Mouse (Mus musculus) heart, embryonic 15.5 days (tissue): ENCODE measurements around the gene Klhl35. TPM values are rescaled to one million over a fixed set of nuclear protein-coding genes. Genes with fewer than 3 reads are reported as not detected.

Experiments
- ATAC-seq: fragments of 200-750 bp; cut with Nextera tagmentation; replicated peaks from 2 replicates; pipeline ENCODE4 v1.8.0; 2017; ENCODE audit warnings: low read depth, moderate TSS enrichment; ENCODE audit not compliant: insufficient number of reproducible peaks, insufficient read depth, low FRiP score
- H3K27ac ChIP-seq: fragments of 300-500 bp; sonication (generic); 2 replicates; pipeline ENCODE4 v1.5.1; 2015; ENCODE audit warnings: mild to moderate bottlenecking, inconsistent platforms
- H3K27me3 ChIP-seq: fragments of 300-500 bp; sonication (generic); 2 replicates; pipeline ENCODE4 v1.6.1; 2015; ENCODE audit warnings: inconsistent platforms
- H3K36me3 ChIP-seq: fragments of 300-500 bp; sonication (generic); 2 replicates; pipeline ENCODE4 v1.6.1; 2015; ENCODE audit warnings: mild to moderate bottlenecking, inconsistent platforms
- H3K4me1 ChIP-seq: fragments of 300-500 bp; sonication (generic); replicated peaks from 2 replicates; pipeline ENCODE4 v1.6.1; 2015; ENCODE audit warnings: inconsistent platforms
- H3K4me2 ChIP-seq: fragments of 300-500 bp; sonication (generic); 2 replicates; pipeline ENCODE4 v1.6.1; 2015; ENCODE audit warnings: inconsistent platforms, mild to moderate bottlenecking, moderate library complexity
- H3K4me3 ChIP-seq: fragments of 300-500 bp; sonication (generic); 2 replicates; pipeline ENCODE4 v1.5.1; 2015; ENCODE audit warnings: mild to moderate bottlenecking, inconsistent platforms
- H3K9ac ChIP-seq: fragments of 300-500 bp; sonication (generic); 2 replicates; pipeline ENCODE4 v1.6.1; 2015; ENCODE audit warnings: mild to moderate bottlenecking, inconsistent platforms
- H3K9me3 ChIP-seq: fragments of 300-500 bp; sonication (generic); replicated peaks from 2 replicates; pipeline ENCODE4 v1.6.1; 2016; ENCODE audit warnings: inconsistent platforms
- WGBS: fragments of 180-500 bp; shearing (Covaris S2); methylation state at CpG from one replicate; pipeline ENCODE4 v1.1.7; 2015; ENCODE audit warnings: mixed read lengths; 5-methylcytosine and 5-hydroxymethylcytosine counted together
- polyA plus RNA-seq: library from polyadenylated mRNA; unstranded; fragments of >200 nt; fragmentation: Nextera tagmentation; extraction: Ambion mirVana; gene quantifications from 2 replicates; pipeline ENCODE4 v1.2.1, GENCODE M21; 2015

Gene Klhl35
- polyA plus RNA-seq, 1 experiment from 2014 or later: 0.73 TPM

GRCm38 (mm10) chr7:99452859-99453258, 12.9 kb upstream of the Klhl35 start:
- peaks cover 9% of the 10 kb centered on the region for H3K4me1 ChIP-seq
- H3K9ac ChIP-seq: no peak overlapping the region
- no peak overlapping the region for H3K4me3 ChIP-seq
- H3K27me3 ChIP-seq: no peaks in the 10 kb centered on the region
- no peaks in the 10 kb centered on the region for H3K9me3 ChIP-seq
- 66% methylated on average over 7 of the region's 7 CpGs for WGBS
- no peak overlapping the region for H3K4me2 ChIP-seq
- H3K36me3 ChIP-seq: no peaks in the 10 kb centered on the region
- ATAC-seq: 0 out of 2 replicates have a peak, but pooled peaks have one; percentile 27
- no peak overlapping the region for H3K27ac ChIP-seq

- Histone ChIP-seq H3K4me1 (peaks cover 9% of the 10 kb centered on the region), H3K9me3 (no peaks in the 10 kb centered on the region), H3K36me3 (peaks cover 1% of the 10 kb centered on the region; the same call in 1 of the 2 replicates), H3K4me3 (no peak overlapping the region), H3K9ac (no peak overlapping the region), H3K27me3 (no peaks in the 10 kb centered on the region), H3K4me2 (no peak overlapping the region), H3K27ac (no peak overlapping the region)
- no peak for ATAC-seq
- 75% methylated on average over 4 of the region's 4 CpGs for WGBS
Measured at GRCm38 (mm10) chr7:99454044-99454443, 11.8 kb upstream of the Klhl35 start.

GRCm38 (mm10) chr7:99458849-99459248, 7.0 kb upstream of the Klhl35 start:
- H3K36me3 ChIP-seq: peaks cover 30% of the 10 kb centered on the region; the same call in 1 of the 2 replicates
- ATAC-seq: no peak
- H3K9me3 ChIP-seq: no peaks in the 10 kb centered on the region
- no peak overlapping the region for H3K4me3 ChIP-seq
- no peak overlapping the region for H3K27ac ChIP-seq
- 87% methylated on average over 8 of the region's 8 CpGs for WGBS
- no peaks in the 10 kb centered on the region for H3K4me1 ChIP-seq
- no peak overlapping the region for H3K4me2 ChIP-seq
- no peaks in the 10 kb centered on the region for H3K27me3 ChIP-seq
- no peak overlapping the region for H3K9ac ChIP-seq

- no peaks in the 10 kb centered on the region for H3K27me3 ChIP-seq
- no peak overlapping the region for H3K4me3 ChIP-seq
- H3K4me1 ChIP-seq: no peaks in the 10 kb centered on the region; the same call in 1 of the 2 replicates
- H3K4me2 ChIP-seq: no peak overlapping the region
- no peak overlapping the region for H3K9ac ChIP-seq
- peaks cover 30% of the 10 kb centered on the region; the same call in 1 of the 2 replicates for H3K36me3 ChIP-seq
- no peaks in the 10 kb centered on the region for H3K9me3 ChIP-seq
- H3K27ac ChIP-seq: no peak overlapping the region
- 85% methylated on average over 15 of the region's 15 CpGs for WGBS
- no peak for ATAC-seq
Measured at GRCm38 (mm10) chr7:99459888-99460652, 5.7 kb upstream of the Klhl35 start.

GRCm38 (mm10) chr7:99463120-99463519, 2.7 kb upstream of the Klhl35 start:
- H3K4me1 ChIP-seq: peaks cover 24% of the 10 kb centered on the region
- H3K9ac ChIP-seq: no peak overlapping the region
- no peaks in the 10 kb centered on the region for H3K9me3 ChIP-seq
- no peak overlapping the region for H3K4me3 ChIP-seq
- no peaks in the 10 kb centered on the region for H3K27me3 ChIP-seq
- H3K36me3 ChIP-seq: peaks cover 30% of the 10 kb centered on the region; the same call in 1 of the 2 replicates
- no peak for ATAC-seq
- no peak overlapping the region for H3K4me2 ChIP-seq
- 70% methylated on average over 2 of the region's 2 CpGs for WGBS
- H3K27ac ChIP-seq: no peak overlapping the region

GRCm38 (mm10) chr7:99467916-99468282, 2.1 kb downstream of the Klhl35 start:
- Histone ChIP-seq H3K4me3 (peak overlapping the region; percentile 55), H3K9ac (peak overlapping the region; percentile 54), H3K9me3 (no peaks in the 10 kb centered on the region), H3K4me2 (peak overlapping the region; percentile 72), H3K36me3 (peaks cover 9% of the 10 kb centered on the region), H3K27ac (peak overlapping the region; percentile 88), H3K27me3 (no peaks in the 10 kb centered on the region), H3K4me1 (peaks cover 40% of the 10 kb centered on the region)
- ATAC-seq: peak; percentile 18
- WGBS: 17% methylated on average over 11 of the region's 11 CpGs

GRCm38 (mm10) chr7:99468283-99469132, 2.7 kb downstream of the Klhl35 start:
- 2% methylated on average over 143 of the region's 145 CpGs for WGBS
- Histone ChIP-seq H3K27ac (peak overlapping the region; percentile 88), H3K4me1 (peaks cover 40% of the 10 kb centered on the region), H3K27me3 (no peaks in the 10 kb centered on the region), H3K9me3 (no peaks in the 10 kb centered on the region), H3K9ac (peak overlapping the region; percentile 54), H3K36me3 (peaks cover 13% of the 10 kb centered on the region), H3K4me3 (peak overlapping the region; percentile 55), H3K4me2 (peak overlapping the region; percentile 72)
- peak; percentile 69 for ATAC-seq

GRCm38 (mm10) chr7:99469680-99470405, 4.0 kb downstream of the Klhl35 start:
- 80% methylated on average over 17 of the region's 17 CpGs for WGBS
- no peak overlapping the region for H3K4me2 ChIP-seq
- peaks cover 50% of the 10 kb centered on the region for H3K4me1 ChIP-seq
- H3K9ac ChIP-seq: no peak overlapping the region
- no peaks in the 10 kb centered on the region for H3K9me3 ChIP-seq
- peak overlapping the region; percentile 88 for H3K27ac ChIP-seq
- H3K36me3 ChIP-seq: peaks cover 14% of the 10 kb centered on the region
- no peak overlapping the region for H3K4me3 ChIP-seq
- ATAC-seq: no peak
- H3K27me3 ChIP-seq: no peaks in the 10 kb centered on the region

GRCm38 (mm10) chr7:99471578-99471977, 5.8 kb downstream of the Klhl35 start:
- WGBS: 62% methylated on average over 18 of the region's 18 CpGs
- no peak overlapping the region for H3K4me2 ChIP-seq
- no peak overlapping the region for H3K4me3 ChIP-seq
- H3K9ac ChIP-seq: no peak overlapping the region
- ATAC-seq: no peak
- H3K4me1 ChIP-seq: peaks cover 43% of the 10 kb centered on the region
- no peaks in the 10 kb centered on the region for H3K9me3 ChIP-seq
- H3K36me3 ChIP-seq: peaks cover 22% of the 10 kb centered on the region
- H3K27me3 ChIP-seq: no peaks in the 10 kb centered on the region
- no peak overlapping the region for H3K27ac ChIP-seq

- Histone ChIP-seq H3K9me3 (no peaks in the 10 kb centered on the region), H3K9ac (no peak overlapping the region), H3K27ac (no peak overlapping the region), H3K4me3 (no peak overlapping the region), H3K36me3 (peaks cover 41% of the 10 kb centered on the region), H3K27me3 (no peaks in the 10 kb centered on the region), H3K4me1 (peaks cover 25% of the 10 kb centered on the region), H3K4me2 (no peak overlapping the region)
- ATAC-seq: no peak
- WGBS: 74% methylated on average over 14 of the region's 14 CpGs
Measured at GRCm38 (mm10) chr7:99473638-99474407, 8.0 kb downstream of the Klhl35 start.
